Mouse (Mus musculus): ENCODE data around the gene Tbc1d9.

- TF ChIP-seq GATA1 (IDR thresholded peaks at IDR 0.05; ENCODE audit: borderline replicate concordance, low read length) (no peak), FLI1 (IDR thresholded peaks at IDR 0.05; ENCODE audit: low read length) (no peak)
These were observed 21.2 kb downstream of the Tbc1d9 start for GRCm38 (mm10) chr8:83186376-83186775.

Measured in megakaryocyte, embryonic 14.5 days (primary cell).